22 mouse cellular contexts compared by ENCODE assay signal in the genomic region with DNA sequence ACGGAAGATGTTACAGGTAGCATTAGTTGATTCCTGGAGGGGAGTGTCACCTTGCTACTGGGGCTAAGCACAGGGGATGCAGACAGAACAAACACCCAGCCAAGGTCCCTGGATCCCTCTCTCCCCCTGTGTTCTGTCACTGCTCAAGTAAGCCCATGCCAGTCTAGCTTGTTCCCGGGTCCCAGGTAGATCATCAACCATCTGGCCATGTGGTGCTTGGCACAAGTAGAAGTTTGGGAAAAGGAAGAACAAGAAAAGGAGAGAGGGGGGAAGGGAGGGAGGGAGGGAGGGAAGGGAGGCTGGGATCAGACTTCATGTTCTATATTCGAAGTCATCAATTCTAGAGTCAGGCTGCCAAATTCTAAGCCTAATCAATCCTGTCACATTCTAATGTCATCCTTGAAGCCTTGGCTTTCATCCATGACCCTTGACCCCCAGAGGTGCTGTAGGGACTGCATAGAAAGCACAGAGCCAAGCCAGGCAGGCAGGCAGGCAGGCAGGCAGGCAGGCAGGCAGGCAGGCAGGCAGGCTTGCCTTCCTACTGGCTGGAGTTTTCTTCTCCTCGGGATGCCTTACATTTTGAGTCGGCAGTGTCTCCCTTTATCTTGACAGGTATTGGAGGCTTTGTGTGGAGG. TPM values are rescaled to one million over a fixed set of nuclear protein-coding genes. Genes with fewer than 3 reads are reported as not detected.
DNase-seq lines count a peak whose midpoint lies in the region; ATAC-seq lines count a peak whose summit lies in the region.
"Had no signal": no experiment of that assay in that cellular context is flagged by ENCODE, and none has a peak within 500 bp of the region (broad histone marks: within the 10 kb centered on the region; RNA-seq: fewer than 3 reads in every experiment).

No protein-coding gene starts in this region.

- 0 out of 2 replicates have a peak overlapping the region, but pooled peaks have one; percentile 41 for H3K4me2 ChIP-seq in liver, embryonic 16.5 days (ENCODE audit: low read depth, low read length)
- peak overlapping the region; percentile 29; the same call in 1 of the 2 replicates for H3K4me2 ChIP-seq in kidney, embryonic 15.5 days
- H3K4me2 ChIP-seq: embryonic facial prominence, embryonic 12.5 days; forebrain, embryonic 12.5 days; hindbrain, embryonic 15.5 days; lung, embryonic 15.5 days; midbrain, embryonic 15.5 days; neural tube, embryonic 12.5 days had no signal

- no peak overlapping the region for H3K4me3 ChIP-seq in liver, embryonic 16.5 days (ENCODE audit: low read depth, low read length)
- no peak overlapping the region for H3K4me3 ChIP-seq in kidney, embryonic 15.5 days (replicated peaks)
- H3K4me3 ChIP-seq: embryonic facial prominence, embryonic 12.5 days; forebrain, embryonic 12.5 days; gastrocnemius, adult 2 months; heart, embryonic 10.5 days; hindbrain, embryonic 15.5 days; liver, embryonic 13.5 days; lung, embryonic 15.5 days; midbrain, embryonic 15.5 days; neural tube, embryonic 12.5 days had no signal

- no peak overlapping the region for H3K27ac ChIP-seq in liver, embryonic 16.5 days (ENCODE audit: low read length)
- peak overlapping the region; percentile 65 for H3K27ac ChIP-seq in kidney, embryonic 15.5 days
- H3K27ac ChIP-seq: embryonic facial prominence, embryonic 12.5 days; forebrain, embryonic 12.5 days; gastrocnemius, adult 2 months; heart, embryonic 10.5 days; hindbrain, embryonic 15.5 days; liver, embryonic 13.5 days; lung, embryonic 15.5 days; macrophage; midbrain, embryonic 15.5 days; neural tube, embryonic 12.5 days had no signal

- H3K27me3 ChIP-seq in liver, embryonic 16.5 days (ENCODE audit: control insufficient read depth, insufficient read depth, low read depth, low read length), result no peaks in the 10 kb centered on the region
- peaks cover 67% of the 10 kb centered on the region for H3K27me3 ChIP-seq in kidney, embryonic 15.5 days
- H3K27me3 ChIP-seq: hindbrain, embryonic 15.5 days; lung, embryonic 15.5 days; midbrain, embryonic 15.5 days had no signal

- no peaks in the 10 kb centered on the region for H3K36me3 ChIP-seq in liver, embryonic 16.5 days (ENCODE audit: control insufficient read depth, insufficient read depth)
- H3K36me3 ChIP-seq in kidney, embryonic 15.5 days, result no peaks in the 10 kb centered on the region
- H3K36me3 ChIP-seq: embryonic facial prominence, embryonic 12.5 days; forebrain, embryonic 12.5 days; heart, embryonic 10.5 days; hindbrain, embryonic 15.5 days; liver, embryonic 13.5 days; lung, embryonic 15.5 days; midbrain, embryonic 15.5 days; neural tube, embryonic 12.5 days had no signal

- no peaks in the 10 kb centered on the region for H3K4me1 ChIP-seq in liver, embryonic 16.5 days (ENCODE audit: control insufficient read depth, low read depth, low read length)
- H3K4me1 ChIP-seq in kidney, embryonic 15.5 days, result peaks cover 51% of the 10 kb centered on the region
- H3K4me1 ChIP-seq: embryonic facial prominence, embryonic 12.5 days; forebrain, embryonic 12.5 days; hindbrain, embryonic 15.5 days; midbrain, embryonic 15.5 days; neural tube, embryonic 12.5 days had no signal

- no peaks in the 10 kb centered on the region for H3K9me3 ChIP-seq in liver, embryonic 16.5 days (replicated peaks; ENCODE audit: control insufficient read depth, low read length)
- H3K9me3 ChIP-seq in kidney, embryonic 15.5 days (replicated peaks), result no peaks in the 10 kb centered on the region
- H3K9me3 ChIP-seq: embryonic facial prominence, embryonic 12.5 days; forebrain, embryonic 12.5 days; heart, embryonic 10.5 days; hindbrain, embryonic 15.5 days; liver, embryonic 13.5 days; lung, embryonic 15.5 days; midbrain, embryonic 15.5 days; neural tube, embryonic 12.5 days had no signal

- WGBS in liver, embryonic 16.5 days (ENCODE audit: insufficient replicate concordance), result 52% methylated on average over 5 of the region's 5 CpGs
- 67% methylated on average over 5 of the region's 5 CpGs for WGBS in kidney, embryonic 15.5 days

- H3K9ac ChIP-seq in liver, embryonic 16.5 days (ENCODE audit: low read depth, low read length), result no peak overlapping the region
- no peak overlapping the region for H3K9ac ChIP-seq in kidney, embryonic 15.5 days
- H3K9ac ChIP-seq: embryonic facial prominence, embryonic 12.5 days; forebrain, embryonic 12.5 days; hindbrain, embryonic 15.5 days; liver, embryonic 13.5 days; lung, embryonic 15.5 days; midbrain, embryonic 15.5 days; neural tube, embryonic 12.5 days had no signal

- ATAC-seq in liver, embryonic 16.5 days (ENCODE audit: low read depth), result no peak
- no peak for ATAC-seq in kidney, embryonic 15.5 days (replicated peaks; ENCODE audit: low FRiP score)
- ATAC-seq: midbrain, embryonic 15.5 days had no signal

- no peak for DNase-seq in liver
- DNase-seq in kidney, adult 11 months, result peak; percentile 79
- peak; percentile 72 to 77 for DNase-seq in kidney, postnatal 36 days
- DNase-seq in left cerebral cortex, postnatal 4 days, result no peak
- DNase-seq in gastrocnemius, postnatal 25 days, result no peak
- DNase-seq: gastrocnemius, adult 2 months; heart, postnatal 4 days; liver, embryonic 13.5 days had no signal

- intact Hi-C loops in left cerebral cortex, postnatal 4 days (cut with DNase I), result no loop called here

RNA-seq across cellular contexts. Expression of gene Wnt9b, which starts 15.1 kb away (rescaled TPM):
- 0.07 TPM in 2 replicates for polyA plus RNA-seq in liver, embryonic 16.5 days (2015; fragmentation: Nextera tagmentation; extraction: Ambion mirVana)
- polyA plus RNA-seq in kidney, embryonic 15.5 days (2015; fragmentation: Nextera tagmentation; extraction: Ambion mirVana), result 7.2 and 7.7 TPM in 2 replicates
- total RNA-seq in left cerebral cortex, postnatal 4 days (2021), result not detected
- under 1 TPM in 1 of 2 experiments, not detected in 1; 0.08 TPM for total RNA-seq in gastrocnemius, postnatal 25 days (2021)
- total RNA-seq: granulocyte monocyte progenitor cell, adult 5-6 weeks had no signal
- polyA plus RNA-seq: intestine, embryonic 14.5 days; macrophage had no signal

RNA-seq across cellular contexts. Expression of gene Gosr2, which starts 36.8 kb away (rescaled TPM):
- polyA plus RNA-seq in liver, embryonic 16.5 days (2015; fragmentation: Nextera tagmentation; extraction: Ambion mirVana), result 36.4 and 37.9 TPM in 2 replicates
- 80.4 and 83.9 TPM in 2 replicates for polyA plus RNA-seq in kidney, embryonic 15.5 days (2015; fragmentation: Nextera tagmentation; extraction: Ambion mirVana)
- 10 to 100 TPM; 74.3 to 84.6 TPM for total RNA-seq in left cerebral cortex, postnatal 4 days (2021)
- 10 to 100 TPM; 38.9 to 40.4 TPM for total RNA-seq in gastrocnemius, postnatal 25 days (2021)

RNA-seq across cellular contexts. Expression of gene Wnt3, which starts 39.4 kb away (rescaled TPM):
- not detected in 2 replicates for polyA plus RNA-seq in liver, embryonic 16.5 days (2015; fragmentation: Nextera tagmentation; extraction: Ambion mirVana)
- 0.19 and 0.21 TPM in 2 replicates for polyA plus RNA-seq in kidney, embryonic 15.5 days (2015; fragmentation: Nextera tagmentation; extraction: Ambion mirVana)
- 1 to 10 TPM; 2.5 to 2.8 TPM for total RNA-seq in left cerebral cortex, postnatal 4 days (2021)
- not detected for total RNA-seq in gastrocnemius, postnatal 25 days (2021)
- total RNA-seq: granulocyte monocyte progenitor cell, adult 5-6 weeks; heart, postnatal 4 days had no signal
- polyA plus RNA-seq: heart, embryonic 16.5 days; macrophage; urinary bladder, adult 2 months had no signal

Comparison
In these comparisons a context has a peak if more than half of its experiments do, and no peak if none do; other contexts are left out.
1. DNase-seq: peak in kidney, adult 11 months (single experiment) and kidney, postnatal 36 days (2 of 2); none in liver (single experiment), left cerebral cortex, postnatal 4 days (single experiment) and gastrocnemius, postnatal 25 days (single experiment).